Mouse (Mus musculus) midbrain, postnatal 0 days (tissue): ENCODE data around the gene Lias. TPM values are rescaled to one million over a fixed set of nuclear protein-coding genes. Genes with fewer than 3 reads are reported as not detected.

Experiments
- ATAC-seq: fragments of 200-750 bp; cut with Nextera tagmentation; 2 replicates; pipeline ENCODE4 v1.8.0; 2017; ENCODE audit warnings: moderate number of reproducible peaks, mild to moderate bottlenecking, moderate TSS enrichment, moderate library complexity; ENCODE audit not compliant: low FRiP score
- DNase-seq: peaks from one replicate; pipeline ENCODE4 v3.0.0-alpha.2; 2015; ENCODE audit warnings: low spot score
- H3K27ac ChIP-seq: fragments of 300-500 bp; sonication (generic); 2 replicates; pipeline ENCODE4 v1.5.1; 2014; ENCODE audit warnings: low read depth, mild to moderate bottlenecking, low read length, mixed read lengths
- H3K27me3 ChIP-seq: fragments of 300-500 bp; sonication (generic); 2 replicates; pipeline ENCODE4 v1.6.1; 2014; ENCODE audit warnings: low read length, control low read depth, mixed read lengths; ENCODE audit not compliant: insufficient read depth
- H3K36me3 ChIP-seq: fragments of 300-500 bp; sonication (generic); 2 replicates; pipeline ENCODE4 v1.6.1; 2014; ENCODE audit warnings: low read length, control low read depth, mixed read lengths; ENCODE audit not compliant: insufficient read depth
- H3K4me1 ChIP-seq: fragments of 300-500 bp; sonication (generic); 2 replicates; pipeline ENCODE4 v1.6.1; 2014; ENCODE audit warnings: mild to moderate bottlenecking, control low read depth, antibody characterized with exemption, low read length, mixed read lengths; ENCODE audit not compliant: insufficient read depth
- H3K4me2 ChIP-seq: fragments of 300-500 bp; sonication (generic); 2 replicates; pipeline ENCODE4 v1.6.1; 2014; ENCODE audit warnings: low read depth, mild to moderate bottlenecking, low read length, mixed read lengths; ENCODE audit not compliant: poor library complexity, severe bottlenecking
- H3K4me3 ChIP-seq: fragments of 300-500 bp; sonication (generic); 2 replicates; pipeline ENCODE4 v1.5.1; 2014; ENCODE audit warnings: low read depth, mild to moderate bottlenecking, low read length, moderate library complexity
- H3K9ac ChIP-seq: fragments of 300-500 bp; sonication (generic); replicated peaks from 2 replicates; pipeline ENCODE4 v1.6.1; 2014; ENCODE audit warnings: mild to moderate bottlenecking, low read length, moderate library complexity, mixed read lengths; ENCODE audit not compliant: poor library complexity, severe bottlenecking
- H3K9me3 ChIP-seq: fragments of 300-500 bp; sonication (generic); 2 replicates; pipeline ENCODE4 v1.6.1; 2016; ENCODE audit warnings: low read length, control low read depth
- CTCF ChIP-seq: IDR thresholded peaks from 2 replicates; pipeline ENCODE4 v1.5.1; 2016; ENCODE audit warnings: antibody characterized with exemption, mild to moderate bottlenecking
- WGBS: fragments of 180-500 bp; shearing (Covaris S2); extraction: QIAGEN DNeasy Blood & Tissue Kit; methylation state at CpG from one replicate; pipeline ENCODE4 v1.1.7; 2014; 5-methylcytosine and 5-hydroxymethylcytosine counted together
- polyA plus RNA-seq: library from polyadenylated mRNA; unstranded; fragments of >200 nt; fragmentation: Nextera tagmentation; extraction: Ambion mirVana; gene quantifications from 2 replicates; pipeline ENCODE4 v1.2.1, GENCODE M21; 2015
- total RNA-seq: library from RNA; depleted of rRNA; stranded (reverse); fragments of >200 nt; gene quantifications from 2 replicates; pipeline ENCODE4 v1.2.3, GENCODE M21; 2014

Lias gene
- total and polyA plus RNA-seq, 2 experiments from 2014 or later: 18.6 to 66.2 TPM

- Histone ChIP-seq H3K4me2 (no peak overlapping the region), H3K4me1 (no peaks in the 10 kb centered on the region), H3K9ac (no peak overlapping the region), H3K9me3 (no peaks in the 10 kb centered on the region), H3K36me3 (no peaks in the 10 kb centered on the region), H3K27me3 (no peaks in the 10 kb centered on the region), H3K27ac (no peak overlapping the region), H3K4me3 (no peak overlapping the region)
- ATAC-seq: no peak
- WGBS: 86% methylated on average over 3 of the region's 3 CpGs
- no peak for TF ChIP-seq CTCF
- no peak for DNase-seq
Observed at GRCm38 (mm10) chr5:65357771-65358170, 33.5 kb upstream of the Lias start.

GRCm38 (mm10) chr5:65367837-65368236 is 23.5 kb upstream of the Lias start:
- 91% methylated on average over 11 of the region's 11 CpGs for WGBS
- no peaks in the 10 kb centered on the region for H3K4me1 ChIP-seq
- no peak overlapping the region for H3K4me2 ChIP-seq
- DNase-seq (no peak), ATAC-seq (no peak)
- no peak overlapping the region for H3K9ac ChIP-seq
- H3K36me3 ChIP-seq: no peaks in the 10 kb centered on the region
- H3K27ac ChIP-seq: no peak overlapping the region
- H3K9me3 ChIP-seq: no peaks in the 10 kb centered on the region
- no peaks in the 10 kb centered on the region for H3K27me3 ChIP-seq
- no peak overlapping the region for H3K4me3 ChIP-seq
- no peak for TF ChIP-seq CTCF

GRCm38 (mm10) chr5:65371551-65371950 is 19.7 kb upstream of the Lias start:
- no peak overlapping the region for H3K27ac ChIP-seq
- no peaks in the 10 kb centered on the region for H3K9me3 ChIP-seq
- ATAC-seq (no peak), DNase-seq (no peak)
- H3K27me3 ChIP-seq: no peaks in the 10 kb centered on the region
- H3K4me3 ChIP-seq: no peak overlapping the region
- no peak for TF ChIP-seq CTCF
- no peaks in the 10 kb centered on the region for H3K4me1 ChIP-seq
- no peaks in the 10 kb centered on the region for H3K36me3 ChIP-seq
- H3K9ac ChIP-seq: no peak overlapping the region
- H3K4me2 ChIP-seq: no peak overlapping the region
- WGBS: 93% methylated on average over 7 of the region's 7 CpGs

- H3K27ac ChIP-seq: no peak overlapping the region
- ATAC-seq (no peak), DNase-seq (no peak)
- no peak for TF ChIP-seq CTCF
- H3K36me3 ChIP-seq: no peaks in the 10 kb centered on the region
- H3K4me2 ChIP-seq: no peak overlapping the region
- no peak overlapping the region for H3K4me3 ChIP-seq
- no peak overlapping the region for H3K9ac ChIP-seq
- H3K9me3 ChIP-seq: no peaks in the 10 kb centered on the region
- no peaks in the 10 kb centered on the region for H3K4me1 ChIP-seq
- 84% methylated on average over 7 of the region's 7 CpGs for WGBS
- H3K27me3 ChIP-seq: no peaks in the 10 kb centered on the region
Observed at GRCm38 (mm10) chr5:65374746-65375145, 16.6 kb upstream of the Lias start.

GRCm38 (mm10) chr5:65385704-65386103 is 5.6 kb upstream of the Lias start:
- WGBS: 73% methylated on average over 2 of the region's 2 CpGs
- ATAC-seq (no peak), DNase-seq (no peak)
- Histone ChIP-seq H3K36me3 (peaks cover 13% of the 10 kb centered on the region), H3K27ac (no peak overlapping the region), H3K4me3 (no peak overlapping the region), H3K4me2 (no peak overlapping the region), H3K4me1 (no peaks in the 10 kb centered on the region), H3K9ac (no peak overlapping the region), H3K27me3 (no peaks in the 10 kb centered on the region), H3K9me3 (no peaks in the 10 kb centered on the region)
- no peak for TF ChIP-seq CTCF

GRCm38 (mm10) chr5:65387008-65387867 is 4.1 kb upstream of the Lias start:
- WGBS: 82% methylated on average over 6 of the region's 6 CpGs
- ATAC-seq: no peak
- H3K36me3 ChIP-seq: peaks cover 13% of the 10 kb centered on the region
- no peak overlapping the region for H3K4me3 ChIP-seq
- H3K9me3 ChIP-seq: no peaks in the 10 kb centered on the region
- no peak for TF ChIP-seq CTCF
- no peak for DNase-seq
- no peak overlapping the region for H3K27ac ChIP-seq
- H3K9ac ChIP-seq: no peak overlapping the region
- no peak overlapping the region for H3K4me2 ChIP-seq
- no peaks in the 10 kb centered on the region for H3K27me3 ChIP-seq
- no peaks in the 10 kb centered on the region for H3K4me1 ChIP-seq
